Mouse (Mus musculus) C2C12 (cell line): ENCODE data around the gene Wdr24.

ENCODE experiments used
- CTCF ChIP-seq: IDR thresholded peaks from one replicate; pipeline ENCODE4 v1.5.1; 2011; ENCODE audit not compliant: control insufficient read depth, insufficient read depth, insufficient read length
- FOSL1 ChIP-seq: IDR thresholded peaks from one replicate; pipeline ENCODE4 v1.8.0; 2011; ENCODE audit warnings: mild to moderate bottlenecking, low read length; ENCODE audit not compliant: poor library complexity, insufficient read depth, severe bottlenecking
- MAX ChIP-seq: IDR thresholded peaks from one replicate; pipeline ENCODE4 v1.6.1; 2011; ENCODE audit warnings: mild to moderate bottlenecking, control low read depth

DNA sequence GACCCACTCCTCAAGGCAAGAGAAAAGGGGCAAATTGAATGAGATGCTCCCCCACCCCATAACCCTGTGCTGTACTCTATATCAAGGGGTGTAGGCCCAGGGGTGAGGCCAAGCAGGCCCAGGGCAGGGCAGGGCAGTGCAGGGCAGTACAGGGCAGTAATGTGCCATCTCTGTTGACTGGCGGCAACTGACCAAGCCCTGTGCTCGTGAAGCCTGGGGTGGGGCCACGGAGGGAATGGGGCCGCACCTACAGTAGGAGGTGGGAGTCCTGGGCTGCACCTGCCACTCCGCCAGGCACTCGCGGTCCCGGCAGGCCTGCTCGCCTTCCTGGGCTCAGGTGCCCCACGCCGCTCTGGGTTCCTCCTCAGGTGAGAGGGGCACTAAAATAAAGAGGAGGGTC is 41.9 kb downstream of the Wdr24 start:
- no peak for TF ChIP-seq FOSL1
- TF ChIP-seq CTCF: no peak
- no peak for TF ChIP-seq MAX
